Comparison of ENCODE assay signal across 8 mouse cellular contexts in the genomic region with DNA sequence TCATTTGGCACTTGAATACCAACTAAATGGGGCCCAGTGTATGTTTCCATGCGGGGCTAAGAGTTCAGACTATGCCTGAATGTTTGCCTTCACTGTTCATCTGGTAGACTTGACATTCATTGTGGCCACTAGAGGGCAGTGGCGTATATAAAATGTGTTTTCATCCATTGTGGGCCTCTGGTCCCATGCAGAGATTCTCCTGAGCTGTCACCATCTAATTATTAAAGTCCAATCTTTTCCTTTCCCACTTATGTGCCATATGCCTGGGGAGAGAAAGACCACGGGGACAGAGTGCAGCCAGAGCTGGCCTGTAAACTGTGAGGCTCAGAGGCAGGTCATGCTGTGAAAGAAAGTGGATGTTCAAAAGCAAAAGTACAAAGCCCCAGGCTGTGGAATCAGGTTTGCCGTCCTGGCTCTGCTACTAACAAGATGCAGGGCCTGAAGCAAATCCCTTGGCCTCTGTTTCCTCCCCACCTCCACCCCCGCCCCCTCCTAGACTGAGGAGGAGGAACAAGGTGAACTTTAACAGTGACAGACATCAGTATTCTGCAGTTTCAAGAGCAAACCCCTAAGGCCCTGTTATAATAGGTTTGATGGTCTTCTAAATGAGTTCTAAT.
DNase-seq lines count a peak whose midpoint lies in the region; ATAC-seq and TF ChIP-seq lines count a peak whose summit lies in the region.

No protein-coding gene starts in this region.

- 14% methylated on average over 5 of the region's 5 CpGs for WGBS in kidney, embryonic 14.5 days
- WGBS in limb, embryonic 14.5 days, result 3% methylated on average over 5 of the region's 5 CpGs

- no peaks in the 10 kb centered on the region for H3K36me3 ChIP-seq in C2C12 (ENCODE audit: control insufficient read depth, insufficient read depth)
- no peaks in the 10 kb centered on the region for H3K36me3 ChIP-seq in kidney, embryonic 14.5 days (ENCODE audit: control insufficient read depth, insufficient read depth, low read length)
- no peaks in the 10 kb centered on the region for H3K36me3 ChIP-seq in limb, embryonic 14.5 days (ENCODE audit: control insufficient read depth, insufficient read depth, low read length)

- H3K9ac ChIP-seq in kidney, embryonic 14.5 days (ENCODE audit: low read depth, low read length), result no peak overlapping the region
- H3K9ac ChIP-seq in limb, embryonic 14.5 days (ENCODE audit: low read depth, low read length, severe bottlenecking), result no peak overlapping the region

- peak; percentile 44 for TF ChIP-seq CTCF in C2C12 (IDR thresholded peaks at IDR 0.05; ENCODE audit: control insufficient read depth, insufficient read depth, insufficient read length)

- peaks cover 18% of the 10 kb centered on the region for H3K27me3 ChIP-seq in C2C12 (ENCODE audit: control insufficient read depth, insufficient read depth, insufficient read length)
- no peaks in the 10 kb centered on the region for H3K27me3 ChIP-seq in kidney, embryonic 14.5 days (ENCODE audit: control insufficient read depth, insufficient read depth, low read length)
- H3K27me3 ChIP-seq in limb, embryonic 14.5 days (ENCODE audit: control insufficient read depth, insufficient read depth, low read length), result no peaks in the 10 kb centered on the region

- H3K27ac ChIP-seq in kidney, embryonic 14.5 days (ENCODE audit: low read depth, low read length), result 0 out of 2 replicates have a peak overlapping the region, but pooled peaks have one; percentile 37
- H3K27ac ChIP-seq in limb, embryonic 14.5 days (replicated peaks; ENCODE audit: low read depth, low read length), result no peak overlapping the region

- peak; percentile 24; the same call in 1 of the 2 replicates for ATAC-seq in kidney, embryonic 14.5 days (ENCODE audit: low FRiP score, low TSS enrichment)
- ATAC-seq in limb, embryonic 14.5 days (ENCODE audit: low FRiP score, low read depth), result peak; percentile 73

- H3K4me3 ChIP-seq in C2C12 (ENCODE audit: insufficient read depth, poor library complexity, severe bottlenecking), result no peak overlapping the region
- no peak overlapping the region for H3K4me3 ChIP-seq in kidney, embryonic 14.5 days (ENCODE audit: low read length)
- no peak overlapping the region for H3K4me3 ChIP-seq in limb, embryonic 14.5 days (replicated peaks; ENCODE audit: low read length)

- no peaks in the 10 kb centered on the region for H3K79me3 ChIP-seq in C2C12 (ENCODE audit: low read depth)

- no peak overlapping the region for H3ac ChIP-seq in C2C12 (ENCODE audit: control insufficient read depth, insufficient read length, low read depth)

- no peak overlapping the region for H3K4me2 ChIP-seq in kidney, embryonic 14.5 days (replicated peaks; ENCODE audit: low read depth, low read length)
- H3K4me2 ChIP-seq in limb, embryonic 14.5 days (replicated peaks; ENCODE audit: low read depth, low read length, severe bottlenecking), result no peak overlapping the region

- H3K79me2 ChIP-seq in C2C12 (ENCODE audit: control insufficient read depth, insufficient read depth), result no peaks in the 10 kb centered on the region

- DNase-seq in adrenal gland, adult 18-20 months (ENCODE audit: low spot score in 2 of 2), result peak; percentile 69 to 77
- peak; percentile 92 for DNase-seq in embryo, embryonic 10 days (ENCODE audit: low spot score)
- DNase-seq in gastrocnemius, postnatal 25 days, result peak; percentile 15
- peak; percentile 88 for DNase-seq in limb, embryonic 14.5 days (ENCODE audit: low spot score)
- peak; percentile 81 for DNase-seq in neural tube, embryonic 10.5 days (ENCODE audit: extremely low spot score, low spot score)
- peak; percentile 88 for DNase-seq in testis, postnatal 10 days (ENCODE audit: low spot score)

- peaks cover 28% of the 10 kb centered on the region; the same call in 1 of the 2 replicates for H3K4me1 ChIP-seq in kidney, embryonic 14.5 days (ENCODE audit: control insufficient read depth, insufficient read depth, low read length)
- H3K4me1 ChIP-seq in limb, embryonic 14.5 days (ENCODE audit: control insufficient read depth, insufficient read depth, low read length), result 0 out of 2 replicates have a peak, but pooled peaks cover 4% of the 10 kb centered on the region

- TF ChIP-seq POLR2A in limb, embryonic 14.5 days (IDR thresholded peaks at IDR 0.05; ENCODE audit: borderline replicate concordance, extremely low read depth, insufficient read depth, insufficient read length), result no peak

- no peaks in the 10 kb centered on the region for H3K9me3 ChIP-seq in kidney, embryonic 14.5 days (ENCODE audit: control insufficient read depth, low read length)
- H3K9me3 ChIP-seq in limb, embryonic 14.5 days (ENCODE audit: control insufficient read depth, low read length), result no peaks in the 10 kb centered on the region

TF ChIP-seq in C2C12, 6 proteins besides CTCF, POLR2A, EP300 and RAD21:
- TF ChIP-seq MYOD1 (IDR thresholded peaks at IDR 0.05; ENCODE audit: control insufficient read depth, insufficient read length, low read depth), result no peak
- no peak for TF ChIP-seq CEBPB (IDR thresholded peaks at IDR 0.05; ENCODE audit: low read depth)
- no peak for TF ChIP-seq MAX (IDR thresholded peaks at IDR 0.05)
- no peak for TF ChIP-seq FOSL1 (IDR thresholded peaks at IDR 0.05; ENCODE audit: insufficient read depth, low read length, poor library complexity, severe bottlenecking)
- no peak for TF ChIP-seq USF1 (IDR thresholded peaks at IDR 0.05; ENCODE audit: low read depth)
- TF ChIP-seq MYOG (IDR thresholded peaks at IDR 0.05; ENCODE audit: control insufficient read depth, extremely low read depth, insufficient read length), result no peak

Comparison
In these comparisons a context has a peak if more than half of its experiments do, and no peak if none do; other contexts are left out.
1. DNase-seq: peak in every context shown above with its lines; median percentile 92 in embryo, embryonic 10 days; 88 in limb, embryonic 14.5 days; 88 in testis, postnatal 10 days; 81 in neural tube, embryonic 10.5 days; 73 in adrenal gland, adult 18-20 months; 15 in gastrocnemius, postnatal 25 days.